Mouse (Mus musculus): ENCODE measurements around the gene Mucl3.

DNA sequence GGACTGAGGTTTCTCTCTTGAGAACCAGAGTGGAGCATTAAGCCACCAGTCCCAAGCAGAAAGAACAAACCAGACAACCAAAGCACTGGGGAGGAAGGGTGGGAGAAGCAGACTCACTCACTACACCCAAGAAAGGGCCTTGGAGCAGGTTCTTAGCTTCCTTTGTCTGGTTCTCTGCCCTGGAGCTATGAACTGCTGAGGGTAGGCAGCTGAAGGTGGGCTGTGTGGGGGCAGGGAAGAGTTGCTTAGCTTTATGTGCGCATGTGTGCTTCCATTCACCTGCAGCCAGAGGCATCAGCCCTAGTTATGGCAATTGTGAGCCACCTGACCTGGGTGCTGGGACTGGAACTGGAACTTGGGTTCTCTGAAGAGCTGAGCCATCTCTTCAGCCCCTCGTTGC is 9.6 kb upstream of the Mucl3 start:
- TF ChIP-seq CTCF (IDR thresholded peaks at IDR 0.05; ENCODE audit: insufficient read depth, low read length) (no peak), POLR2A (IDR thresholded peaks at IDR 0.05; ENCODE audit: borderline replicate concordance, extremely low read depth, low read depth, low read length) (no peak)
